Mouse (Mus musculus): ENCODE data around the gene Chst1.
A peak's percentile ranks its signal among the peaks of the same experiment; 100 is the strongest.

The Chst1 gene

GRCm38 (mm10) chr2:92599487-92600347 lies at the start of gene Chst1:
TSS of gene Chst1 (plus strand) at chr2:92599707.
- DNase-seq (ENCODE audit: low read depth, low spot score), result no peak

- no peak for DNase-seq (ENCODE audit: low read depth, low spot score)
Measured at GRCm38 (mm10) chr2:92550051-92550450, 49.5 kb upstream of the Chst1 start.

DNA sequence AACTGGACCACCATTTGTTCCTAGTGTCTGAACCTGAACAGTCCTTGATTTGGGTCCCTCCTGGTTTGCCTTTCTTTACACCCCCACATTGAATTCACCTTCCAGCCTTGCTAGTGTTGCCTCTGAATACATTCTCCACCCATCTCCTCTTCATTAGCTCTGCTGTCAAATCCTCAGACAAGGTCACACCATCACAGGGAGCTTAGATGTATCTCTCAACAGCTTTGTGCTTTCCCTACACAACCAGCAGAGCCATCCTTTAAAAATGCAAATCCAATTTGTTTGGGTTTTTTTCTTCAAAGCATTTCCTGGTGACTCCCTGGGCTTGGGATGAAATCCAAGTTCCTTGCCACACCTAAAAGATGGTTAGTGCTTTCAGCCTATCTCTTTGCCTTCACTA lies 45.0 kb upstream of the Chst1 start:
- DNase-seq (ENCODE audit: low read depth, low spot score), result no peak

DNA sequence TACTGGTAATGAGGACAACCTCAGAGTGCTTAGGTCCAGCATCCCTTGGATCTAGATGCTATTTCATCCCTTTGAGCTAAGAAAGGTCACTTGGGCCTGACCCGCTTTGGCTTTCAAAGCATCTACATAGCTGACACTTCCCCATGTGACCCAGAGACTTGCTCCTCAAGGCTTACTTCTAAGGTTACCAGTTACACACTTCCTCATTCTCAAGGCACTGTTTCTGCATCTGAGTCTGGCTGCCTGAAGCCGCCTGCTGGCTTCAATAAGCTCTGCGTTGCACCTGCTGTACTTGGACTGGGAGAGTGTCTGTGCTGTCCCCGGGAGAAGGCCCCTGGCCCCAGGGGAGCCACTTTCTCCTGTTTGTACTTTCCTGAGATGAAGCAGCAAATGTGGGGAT lies 36.6 kb upstream of the Chst1 start:
- DNase-seq (ENCODE audit: low read depth, low spot score), result no peak

GRCm38 (mm10) chr2:92570623-92571022 lies 28.9 kb upstream of the Chst1 start:
- no peak for DNase-seq (ENCODE audit: low read depth, low spot score)

DNA sequence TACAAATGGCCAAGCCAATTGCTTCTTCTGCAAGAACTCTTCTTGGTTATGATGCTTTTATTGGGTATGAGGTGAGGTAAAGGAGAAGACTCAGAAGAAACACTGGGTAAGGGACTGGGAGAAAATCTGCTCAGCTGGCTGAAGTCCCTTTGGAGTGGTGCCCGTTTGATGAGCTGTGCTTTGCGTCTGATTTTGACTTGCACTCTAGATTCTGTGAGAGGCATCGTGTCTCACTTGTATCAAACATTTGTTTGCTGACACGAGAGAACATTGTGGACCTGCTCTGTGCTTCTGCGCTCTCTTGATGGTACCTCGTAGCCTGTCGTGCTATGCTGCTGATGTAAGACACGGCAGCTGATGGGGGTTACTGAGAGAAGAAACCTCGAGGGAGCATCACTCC lies 21.7 kb upstream of the Chst1 start:
- DNase-seq (ENCODE audit: low read depth, low spot score), result no peak

DNA sequence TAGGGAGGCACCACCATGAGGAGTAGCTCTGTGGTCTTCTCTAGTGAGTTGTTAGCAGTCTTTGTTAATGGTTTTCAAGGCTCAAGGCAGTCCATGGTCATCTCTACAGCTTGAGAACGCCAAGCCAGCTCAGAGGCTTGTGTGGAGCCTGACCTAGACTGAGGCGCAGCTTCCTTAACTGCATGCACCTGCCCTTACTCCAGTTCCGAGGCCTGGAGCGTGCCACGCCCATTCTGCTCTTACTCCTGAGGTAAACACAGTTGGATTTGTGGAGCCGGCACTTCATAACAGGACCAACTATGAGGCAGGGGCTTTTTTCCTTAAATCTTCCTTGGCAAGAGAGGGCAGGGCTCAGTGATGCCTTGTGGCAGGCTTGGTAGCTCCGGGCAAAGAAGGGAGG lies 18.2 kb upstream of the Chst1 start:
- DNase-seq (ENCODE audit: low read depth, low spot score), result no peak

DNA sequence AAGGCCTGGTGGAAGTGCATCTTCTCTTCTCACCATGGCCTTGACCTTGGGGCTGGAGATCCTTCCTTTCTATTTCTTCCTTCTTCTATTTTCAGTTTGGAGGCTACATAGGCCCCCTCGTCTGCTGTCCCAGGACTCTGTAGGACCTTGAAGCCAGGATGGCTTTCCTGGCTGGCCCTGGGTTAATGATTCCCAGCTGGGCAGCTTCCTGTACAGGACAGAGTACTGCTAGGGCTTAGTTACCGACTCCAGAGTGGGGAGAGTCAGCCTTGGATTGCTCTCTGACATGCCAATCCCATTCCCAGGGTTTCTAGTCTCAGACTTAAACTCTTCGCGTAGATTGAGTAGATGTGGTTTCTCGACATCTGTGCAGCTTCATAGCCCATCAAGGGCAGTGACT lies 16.9 kb upstream of the Chst1 start:
- no peak for DNase-seq (ENCODE audit: low read depth, low spot score)

DNA sequence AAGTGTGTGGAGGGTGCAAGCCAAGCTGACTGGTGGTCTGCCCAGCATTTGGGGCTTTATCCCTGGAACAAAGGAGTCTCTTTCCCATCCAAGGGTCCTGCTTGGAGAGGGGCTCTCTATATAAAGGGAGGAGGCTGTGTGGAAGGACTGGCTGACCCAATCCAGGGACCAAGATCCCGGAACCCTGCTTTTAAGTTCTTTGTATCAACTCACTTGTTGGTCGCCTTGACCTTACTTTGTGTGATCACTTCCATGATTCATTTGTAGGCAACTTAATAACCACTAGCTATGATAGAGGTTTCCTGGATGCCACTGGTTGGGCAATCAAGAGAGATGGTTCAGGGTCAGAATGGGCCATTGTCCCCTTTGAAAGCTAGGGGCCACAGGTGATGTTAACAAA lies 11.7 kb upstream of the Chst1 start:
- no peak for DNase-seq (ENCODE audit: low read depth, low spot score)

DNA sequence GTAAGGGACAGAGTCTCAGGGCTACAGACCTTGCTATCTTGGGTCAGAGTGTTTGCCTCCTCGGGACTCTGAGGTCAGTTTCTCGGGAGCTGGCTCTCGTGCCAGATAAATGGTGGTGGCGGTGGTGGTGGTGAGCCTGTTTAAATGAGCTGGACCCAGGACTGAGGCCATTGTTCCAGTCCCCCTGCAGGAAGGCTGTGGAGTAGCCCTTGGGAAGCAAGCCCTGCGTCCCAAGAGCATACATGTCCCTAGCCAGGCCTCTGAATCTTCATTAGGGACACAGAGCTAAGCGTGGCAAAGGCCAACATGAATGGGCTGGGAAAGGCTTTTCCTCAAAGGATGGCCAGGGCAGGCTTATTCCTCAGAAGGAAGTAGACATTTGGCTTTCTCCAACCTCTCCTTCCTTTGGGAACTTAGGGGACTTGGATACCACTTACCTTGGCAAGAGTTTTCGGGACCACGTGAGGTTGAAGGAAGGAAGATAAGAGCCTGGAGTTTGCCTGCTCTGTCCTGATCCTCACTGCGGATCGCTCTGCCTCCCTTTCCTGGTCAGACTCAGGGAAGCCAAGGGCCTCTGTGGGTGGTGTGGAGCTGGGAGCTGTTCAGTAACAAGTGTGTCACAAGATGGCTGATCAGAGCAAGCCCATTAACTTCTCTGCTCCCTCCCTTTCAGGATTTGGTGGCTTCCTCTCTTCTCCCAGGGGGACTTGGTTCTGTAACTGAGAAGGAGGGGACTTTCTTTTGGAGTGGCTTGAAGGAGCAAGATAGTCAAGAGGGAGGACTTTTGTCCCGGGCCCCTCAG lies 4.4 kb upstream of the Chst1 start:
- DNase-seq (ENCODE audit: low read depth, low spot score), result no peak

DNA sequence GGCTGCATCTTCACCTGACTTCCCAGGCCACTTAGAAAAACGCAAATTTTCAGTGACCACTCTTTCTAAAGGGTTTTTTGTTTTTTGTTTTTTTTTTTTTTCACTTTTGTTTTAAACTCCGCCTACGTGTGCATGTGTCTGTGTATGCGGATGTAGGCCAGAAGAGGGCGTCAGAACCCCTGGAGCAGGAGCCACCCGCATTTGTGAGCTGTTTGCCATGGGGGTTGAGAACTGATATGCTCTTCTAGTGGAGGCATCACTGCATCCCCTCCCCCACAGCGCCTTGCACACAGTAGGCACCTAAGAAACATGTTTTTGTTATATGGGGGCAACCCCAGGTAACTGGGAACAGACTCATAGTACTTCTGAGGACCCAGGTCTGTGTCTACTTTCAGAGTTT lies 2.2 kb upstream of the Chst1 start:
- no peak for DNase-seq (ENCODE audit: low read depth, low spot score)

DNA sequence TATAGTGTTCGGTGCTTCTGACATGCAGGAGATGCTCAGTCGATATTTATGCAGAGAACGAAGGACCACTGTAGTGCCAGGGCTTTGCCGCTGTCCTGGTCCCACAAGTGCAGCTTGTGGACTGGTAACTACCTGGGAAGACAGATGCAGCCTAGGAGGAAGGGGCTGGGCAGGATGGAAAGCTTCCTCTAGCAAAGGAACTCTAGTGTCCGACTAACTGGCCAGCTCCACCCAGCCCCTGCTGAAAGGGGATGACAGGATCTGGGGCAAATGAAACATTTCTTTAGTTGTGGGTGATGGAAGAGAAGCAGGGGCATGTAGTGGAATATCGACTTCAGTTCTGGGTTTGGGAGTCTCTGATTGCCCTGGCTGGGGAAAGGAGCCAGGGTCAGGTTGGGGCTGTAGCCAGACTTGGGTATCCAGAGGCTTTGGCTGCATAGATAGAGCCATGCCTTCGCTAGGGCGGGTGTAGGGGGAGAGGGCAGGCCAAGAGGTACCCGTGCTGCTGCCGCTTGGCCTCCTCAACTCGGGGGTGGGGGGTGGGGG lies 493 bp upstream of the Chst1 start:
- no peak for DNase-seq (ENCODE audit: low read depth, low spot score)

GRCm38 (mm10) chr2:92600348-92600670 lies 802 bp downstream of the Chst1 start:
- DNase-seq (ENCODE audit: low read depth, low spot score), result no peak

DNA sequence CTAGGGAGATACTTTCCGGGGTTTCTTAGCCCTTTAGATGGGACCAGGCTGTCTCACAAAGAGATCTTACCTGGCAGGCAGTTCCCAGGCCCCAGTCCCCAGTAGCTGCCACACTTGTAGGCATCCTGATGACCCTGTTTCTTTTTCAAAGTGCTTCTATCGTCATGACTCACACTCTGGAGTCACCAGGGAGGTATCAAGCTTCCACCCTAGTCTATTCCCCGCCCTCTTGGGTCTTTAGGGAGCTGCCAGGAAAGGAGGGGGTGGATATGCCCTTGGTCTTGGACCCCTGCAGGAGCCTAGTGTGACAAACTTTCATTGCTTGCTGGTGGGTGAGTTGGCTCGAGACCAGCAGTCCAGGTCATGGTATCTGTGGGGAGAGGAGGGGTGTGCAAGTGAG lies 1.7 kb downstream of the Chst1 start:
- no peak for DNase-seq (ENCODE audit: low read depth, low spot score)

DNA sequence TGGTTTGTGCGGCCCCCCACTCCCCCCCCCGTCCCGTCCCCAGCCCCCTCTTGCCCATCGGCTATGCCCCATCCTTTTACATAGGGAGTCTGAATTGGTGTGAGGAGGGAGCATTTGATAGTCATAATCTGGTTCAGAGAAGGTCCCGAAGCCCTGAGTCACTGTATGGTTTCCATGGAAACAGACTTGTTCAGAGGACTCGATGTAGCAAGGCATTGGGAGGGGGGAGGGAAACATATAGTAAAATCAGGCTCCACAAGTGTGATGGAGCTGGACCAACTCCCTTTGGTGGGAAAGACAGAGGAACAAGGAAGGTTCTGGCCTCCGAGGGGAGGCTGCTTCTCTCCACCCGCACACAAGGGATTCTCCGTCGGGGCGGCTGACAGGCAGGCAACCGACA lies 2.6 kb downstream of the Chst1 start:
- DNase-seq (ENCODE audit: low read depth, low spot score), result no peak

DNA sequence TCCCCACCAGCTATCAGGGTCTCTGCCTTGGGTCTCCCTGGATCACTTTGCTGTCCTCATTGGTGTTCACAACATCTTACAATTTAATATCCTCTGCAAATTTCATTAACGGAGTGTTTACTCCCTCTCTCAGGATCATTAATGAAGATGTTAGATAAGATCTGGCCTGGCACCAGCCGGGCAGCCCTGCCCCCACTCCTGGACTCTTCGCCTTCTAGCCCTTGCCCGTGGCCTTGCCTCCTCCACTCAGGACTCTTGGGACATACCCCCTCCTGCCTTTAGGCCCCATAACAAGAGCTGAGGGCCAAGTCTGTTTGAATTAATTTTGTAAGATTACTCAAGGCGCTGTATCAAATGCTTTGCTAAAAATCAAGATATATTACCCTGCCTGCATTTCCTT lies 4.1 kb downstream of the Chst1 start:
- DNase-seq (ENCODE audit: low read depth, low spot score), result no peak

DNA sequence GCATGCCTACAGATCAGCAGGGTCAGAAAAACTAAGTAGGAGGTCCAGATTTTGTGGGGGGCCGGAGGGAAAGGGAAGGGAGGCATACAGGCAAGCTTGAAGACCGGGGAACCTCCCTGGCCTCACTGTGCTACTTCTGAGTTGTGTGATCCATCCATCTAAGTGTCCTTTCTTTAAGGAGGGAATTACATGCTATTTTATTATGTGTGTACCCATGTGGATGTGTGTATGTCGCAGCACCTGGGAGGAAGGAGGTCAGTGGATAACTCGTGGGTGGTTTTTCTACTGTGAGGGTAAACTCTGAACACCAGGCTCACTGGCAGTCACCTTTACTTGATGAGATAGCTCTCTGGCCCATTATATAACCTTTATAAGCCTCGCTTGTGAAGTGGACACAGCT lies 5.1 kb downstream of the Chst1 start:
- no peak for DNase-seq (ENCODE audit: low read depth, low spot score)

GRCm38 (mm10) chr2:92605995-92606394 lies 6.5 kb downstream of the Chst1 start:
- no peak for DNase-seq (ENCODE audit: low read depth, low spot score)

DNA sequence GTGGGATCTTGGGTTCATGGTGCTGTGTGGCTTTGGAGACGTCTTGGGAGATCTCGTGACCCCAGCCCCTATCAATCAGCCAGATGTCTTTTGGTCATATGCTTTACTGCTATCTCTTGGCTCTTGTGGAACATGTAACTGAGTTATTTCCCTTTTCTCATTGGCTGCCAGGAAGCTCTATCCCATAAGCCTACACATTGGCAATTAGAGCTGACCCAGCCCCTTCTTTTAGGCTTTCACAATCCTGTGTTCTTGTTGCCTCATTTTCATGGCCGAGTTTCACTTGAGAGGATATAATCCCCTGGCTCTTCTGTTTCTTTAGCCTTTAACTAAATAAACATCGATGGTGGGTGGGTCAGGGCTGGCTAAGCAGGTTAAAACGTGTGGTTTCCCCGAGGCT lies 7.6 kb downstream of the Chst1 start:
- no peak for DNase-seq (ENCODE audit: low read depth, low spot score)

DNA sequence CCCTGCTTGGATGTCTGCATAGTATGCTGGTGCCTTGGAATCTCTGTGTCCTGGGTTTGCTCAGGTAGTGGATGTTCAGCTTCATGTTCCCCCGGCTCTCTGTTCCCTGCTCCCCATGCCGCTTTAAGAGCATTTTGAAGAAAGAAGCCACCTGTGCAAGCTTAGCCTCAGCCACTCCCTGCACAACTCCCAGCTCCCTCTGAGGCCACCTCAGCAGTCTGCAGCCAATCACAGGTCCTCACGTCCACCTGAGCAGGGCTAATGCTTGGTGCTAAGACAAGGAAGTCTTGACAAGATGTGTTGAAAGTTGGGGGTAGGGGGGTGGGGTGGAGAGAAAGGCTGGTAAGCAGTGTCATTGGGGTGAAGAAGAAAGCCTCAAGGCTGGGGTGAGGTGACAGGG lies 8.1 kb downstream of the Chst1 start:
- DNase-seq (ENCODE audit: low read depth, low spot score), result no peak

DNA sequence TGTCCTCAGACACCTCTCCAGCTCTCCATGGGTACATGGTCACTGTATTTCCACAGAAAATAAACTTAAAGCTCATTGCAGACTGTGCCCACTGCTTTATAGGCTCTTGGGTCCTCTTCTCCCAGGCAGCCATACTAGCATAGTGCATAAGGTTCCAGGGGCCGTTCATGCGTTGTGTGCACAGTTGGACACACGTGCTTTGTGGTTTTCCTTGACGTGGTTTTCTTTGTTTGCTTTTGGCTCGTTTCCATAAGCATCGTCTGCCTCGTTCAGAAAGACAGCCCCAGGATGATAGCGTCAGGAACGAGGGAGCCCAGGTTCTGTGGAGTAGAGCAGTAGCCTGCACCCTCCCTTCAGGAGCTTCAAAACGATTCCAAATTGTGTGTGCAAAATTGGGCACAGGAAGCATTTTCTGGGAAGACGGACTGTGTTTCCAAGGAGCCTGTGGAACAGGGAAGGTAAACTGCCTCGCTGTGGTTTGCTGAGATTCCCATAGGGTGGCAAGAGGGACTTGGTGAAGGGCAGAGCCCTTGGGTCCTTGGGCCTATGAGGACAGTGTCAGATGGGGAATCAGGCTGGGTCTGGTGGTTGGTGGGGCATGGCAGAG lies 8.6 kb downstream of the Chst1 start:
- DNase-seq (ENCODE audit: low read depth, low spot score), result no peak

DNA sequence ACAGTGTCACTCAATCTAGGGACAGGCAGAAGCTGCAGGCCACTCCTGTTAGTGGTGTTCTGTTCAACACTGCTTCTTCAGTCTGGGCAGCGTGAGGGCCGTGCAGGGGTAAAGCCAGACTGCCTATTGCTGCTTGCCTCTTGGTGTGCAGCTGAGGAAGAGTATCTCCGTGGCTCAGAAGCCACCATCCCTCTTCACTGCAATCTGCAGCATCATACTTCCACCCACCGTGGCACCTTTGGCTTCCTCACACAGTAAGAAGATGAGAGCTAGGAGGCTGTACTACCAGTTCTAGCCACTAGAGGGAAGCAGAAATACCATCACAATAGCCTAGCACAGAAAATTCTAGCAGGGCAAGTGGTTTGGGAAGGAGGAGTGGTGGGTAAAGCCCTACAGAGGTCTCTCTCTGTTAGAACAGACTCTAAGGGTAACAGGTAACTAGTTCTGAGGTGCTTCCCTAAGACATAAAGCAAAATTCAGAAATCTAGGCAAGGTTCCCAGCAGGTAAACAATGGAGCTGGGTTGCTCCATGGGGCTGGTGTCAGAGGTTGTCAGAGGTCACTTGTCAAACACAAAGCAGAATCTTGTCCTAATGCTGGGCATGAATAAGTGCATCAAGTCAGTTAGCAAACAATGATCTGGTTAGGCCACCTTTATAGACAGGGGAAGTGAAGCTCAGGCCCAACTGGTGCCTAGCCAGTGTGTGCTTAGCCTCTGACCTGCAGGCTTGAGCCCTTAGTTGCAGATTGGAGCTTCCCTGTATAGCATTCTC lies 9.5 kb downstream of the Chst1 start:
- DNase-seq (ENCODE audit: low read depth, low spot score), result peak; percentile 70
